Mouse (Mus musculus) kidney, adult 11 months (tissue): ENCODE data around the gene Vmn1r65.
"Not testable (repeated sequence)": the region's sequence is repeated elsewhere in the genome, so short reads cannot be mapped to it uniquely, and the experiment has no call there.

Source experiments
- DNase-seq: peaks from one replicate; pipeline ENCODE4 v3.0.0; 2022

Gene Vmn1r65

GRCm38 (mm10) chr7:6010910-6011309 is at the start of gene Vmn1r65:
Gene Vmn1r65, minus strand, starts transcription at chr7:6011010.
- DNase-seq = no peak

- DNase-seq = no peak
Observed at GRCm38 (mm10) chr7:6044861-6045260, 34.1 kb upstream of the Vmn1r65 start, which contains the start of gene Nlrp4c. Gene Nlrp4c, plus strand, starts transcription at chr7:6045161.

- not testable (repeated sequence) for DNase-seq
Observed at GRCm38 (mm10) chr7:5982426-5982825, 28.4 kb downstream of the Vmn1r65 start.

- peak; percentile 65 for DNase-seq
Observed at GRCm38 (mm10) chr7:5972546-5972945, 38.3 kb downstream of the Vmn1r65 start.
